Mouse (Mus musculus): ENCODE results near the gene Ap5s1. TPM values are rescaled to one million over a fixed set of nuclear protein-coding genes. Genes with fewer than 3 reads are reported as not detected.

The Ap5s1 gene
- polyA plus RNA-seq, 1 experiment from 2014 or later, result 23.8 TPM

DNA sequence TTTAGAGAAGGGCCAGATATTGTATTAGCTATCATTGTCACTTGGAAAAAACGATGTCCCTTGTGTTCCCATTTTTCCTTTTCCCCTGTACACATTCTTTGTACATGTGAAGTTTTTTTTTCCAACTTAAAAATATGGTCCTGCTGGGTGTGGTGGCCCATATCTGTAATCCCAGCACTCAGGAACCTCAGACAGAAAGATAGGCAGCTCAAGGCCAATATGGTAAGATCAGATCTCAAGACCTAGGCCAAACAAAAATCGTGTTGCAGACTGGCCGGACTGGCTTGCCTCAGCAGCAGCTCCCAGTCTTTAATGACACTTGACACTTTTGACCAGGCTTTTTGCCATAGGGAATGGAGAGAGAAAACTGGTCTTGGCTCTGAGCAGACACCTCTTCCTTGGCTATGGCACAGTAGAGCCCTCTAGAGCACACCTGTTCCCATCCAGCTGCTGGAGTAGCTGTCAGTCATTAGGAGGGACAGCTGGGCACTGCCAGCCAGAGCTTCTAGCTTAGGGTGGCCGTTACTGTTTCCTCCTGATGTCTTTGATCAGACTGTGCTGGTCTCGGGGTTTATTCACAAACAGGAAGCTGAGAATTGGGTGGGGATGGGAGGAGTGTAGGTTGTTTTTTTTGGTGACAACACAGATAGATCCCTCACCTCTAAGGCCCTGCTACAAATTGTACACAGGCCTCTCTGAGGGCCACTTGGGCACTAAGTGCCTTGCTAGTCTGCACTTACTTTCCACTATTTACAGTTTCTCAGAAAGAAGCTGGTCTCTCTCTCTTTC is 17.2 kb upstream of the Ap5s1 start:
- H3K4me1 ChIP-seq (ENCODE audit: control insufficient read depth, insufficient read depth, low read length), result no peaks in the 10 kb centered on the region; the same call in none of the 2 replicates
- WGBS, result 46% methylated on average over 5 of the region's 5 CpGs
- H3K4me2 ChIP-seq (ENCODE audit: low read depth, low read length), result no peak overlapping the region

DNA sequence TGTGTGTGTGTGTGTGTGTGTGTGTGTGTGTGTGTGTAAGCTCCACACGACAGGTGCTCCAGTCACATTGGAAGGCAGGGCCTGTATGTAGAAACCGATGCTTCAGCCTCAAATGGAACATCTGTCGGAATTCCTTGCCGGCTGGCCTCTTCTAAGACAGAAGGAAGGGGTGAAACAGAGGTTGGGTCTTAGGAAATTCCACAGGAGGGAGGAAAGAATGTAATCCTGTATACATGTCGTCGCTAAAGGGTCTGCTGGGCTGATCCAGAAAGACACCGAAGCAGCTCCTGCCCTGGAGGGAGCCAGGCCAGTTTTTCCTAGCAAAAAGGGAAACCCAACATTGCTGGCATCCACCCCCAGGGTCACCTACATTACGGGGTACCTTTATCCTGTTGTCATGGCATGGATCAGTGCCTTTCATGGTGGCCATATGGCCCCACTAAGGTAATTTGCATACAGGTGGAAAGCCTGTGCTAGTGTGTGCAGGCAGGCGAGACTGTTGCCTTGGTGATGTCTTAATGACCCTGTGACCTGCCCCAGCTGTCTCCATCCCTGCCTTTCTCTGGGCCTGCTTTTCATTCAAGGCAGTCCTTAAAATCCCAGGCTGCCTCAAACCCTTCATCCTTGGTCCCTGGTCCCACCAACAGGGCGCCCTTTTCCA is 16.4 kb upstream of the Ap5s1 start:
- no peak overlapping the region for H3K4me2 ChIP-seq (ENCODE audit: low read depth, low read length)
- peak; percentile 57 for DNase-seq (ENCODE audit: low spot score)
- H3K9me3 ChIP-seq (replicated peaks; ENCODE audit: control insufficient read depth, low read length), result no peaks in the 10 kb centered on the region
- H3K4me1 ChIP-seq (ENCODE audit: control insufficient read depth, insufficient read depth, low read length), result no peaks in the 10 kb centered on the region; the same call in none of the 2 replicates
- no peaks in the 10 kb centered on the region; the same call in 1 of the 2 replicates for H3K36me3 ChIP-seq (replicated peaks; ENCODE audit: control insufficient read depth, insufficient read depth, low read depth, low read length)
- peak; percentile 51 for ATAC-seq (replicated peaks; ENCODE audit: insufficient number of reproducible peaks, low FRiP score, low TSS enrichment, low read depth)
- H3K9ac ChIP-seq (replicated peaks; ENCODE audit: low read length), result peak overlapping the region; percentile 28; the same call in 1 of the 2 replicates
- H3K27me3 ChIP-seq (ENCODE audit: control insufficient read depth, insufficient read depth, low read length), result no peaks in the 10 kb centered on the region
- H3K27ac ChIP-seq (replicated peaks; ENCODE audit: low read depth, low read length), result 0 out of 2 replicates have a peak overlapping the region, but pooled peaks have one; percentile 28
- 26% methylated on average over 10 of the region's 10 CpGs for WGBS
- no peak overlapping the region for H3K4me3 ChIP-seq (ENCODE audit: low read depth, low read length)

More for the DNA sequence above, 17.2 kb upstream of the Ap5s1 start:
- no peak for DNase-seq (ENCODE audit: low spot score)
- Histone ChIP-seq H3K36me3 (replicated peaks; ENCODE audit: control insufficient read depth, insufficient read depth, low read depth, low read length) (no peaks in the 10 kb centered on the region; the same call in 1 of the 2 replicates), H3K27ac (replicated peaks; ENCODE audit: low read depth, low read length) (0 out of 2 replicates have a peak overlapping the region, but pooled peaks have one; percentile 25), H3K4me3 (ENCODE audit: low read depth, low read length) (no peak overlapping the region), H3K9me3 (replicated peaks; ENCODE audit: control insufficient read depth, low read length) (no peaks in the 10 kb centered on the region), H3K27me3 (ENCODE audit: control insufficient read depth, insufficient read depth, low read length) (no peaks in the 10 kb centered on the region), H3K9ac (replicated peaks; ENCODE audit: low read length) (peak overlapping the region; percentile 13)
- no peak for ATAC-seq (replicated peaks; ENCODE audit: insufficient number of reproducible peaks, low FRiP score, low TSS enrichment, low read depth)

DNA sequence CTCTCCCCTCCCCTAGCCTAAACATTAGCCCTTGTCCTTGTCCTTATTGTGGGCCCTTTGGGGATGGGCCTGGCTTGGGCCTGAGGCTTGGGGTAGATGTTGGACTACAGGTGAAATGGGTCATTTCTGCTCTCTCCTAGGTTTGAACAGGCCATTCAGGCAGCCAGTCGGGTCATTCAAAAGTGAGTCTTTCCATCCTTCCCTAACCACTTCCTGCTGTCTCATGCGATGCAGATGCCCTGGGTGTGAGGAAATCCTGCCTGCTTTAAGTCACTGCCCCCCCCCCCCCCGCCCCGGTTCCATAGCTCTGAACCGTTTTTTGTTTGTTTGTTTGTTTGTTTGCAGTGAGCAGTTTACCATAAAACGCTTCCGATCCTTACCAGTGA is 15.9 kb upstream of the Ap5s1 start:
- H3K4me3 ChIP-seq (ENCODE audit: low read depth, low read length), result no peak overlapping the region

DNA sequence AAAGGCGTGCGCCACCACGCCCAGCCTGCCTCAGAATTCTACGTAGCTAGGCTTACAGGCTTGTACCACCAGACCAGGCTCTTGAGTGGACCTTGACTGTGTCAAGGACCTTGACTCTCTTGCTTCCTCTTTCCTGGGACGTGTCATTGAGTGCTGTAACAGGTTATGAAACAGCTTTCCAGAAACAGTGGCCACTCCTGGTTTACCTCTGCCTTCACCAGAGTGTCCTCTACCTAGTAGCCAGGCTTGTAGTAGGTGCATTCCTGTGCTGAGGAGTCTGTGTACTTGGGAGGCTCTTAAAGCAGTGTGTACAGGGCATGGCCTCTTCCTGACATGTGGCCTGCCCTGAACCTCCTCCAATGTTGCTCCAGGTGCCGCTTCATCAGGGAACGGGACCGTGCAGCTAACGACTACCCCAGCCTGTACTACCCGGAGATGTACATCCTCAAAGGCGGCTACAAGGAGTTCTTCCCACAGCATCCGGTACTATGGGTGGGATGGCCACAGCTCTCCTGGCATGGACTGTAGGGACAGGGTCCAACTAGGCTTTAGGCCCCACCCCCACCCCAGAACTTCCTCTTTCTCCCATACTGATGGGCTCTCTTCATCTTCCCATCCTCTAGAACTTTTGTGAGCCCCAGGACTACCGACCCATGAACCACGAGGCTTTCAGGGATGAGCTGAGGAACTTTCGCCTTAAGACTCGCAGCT is 10.1 kb upstream of the Ap5s1 start:
- Histone ChIP-seq H3K9ac (replicated peaks; ENCODE audit: low read length) (no peak overlapping the region), H3K4me1 (ENCODE audit: control insufficient read depth, insufficient read depth, low read length) (no peaks in the 10 kb centered on the region), H3K9me3 (replicated peaks; ENCODE audit: control insufficient read depth, low read length) (no peaks in the 10 kb centered on the region), H3K4me3 (ENCODE audit: low read depth, low read length) (no peak overlapping the region), H3K36me3 (replicated peaks; ENCODE audit: control insufficient read depth, insufficient read depth, low read depth, low read length) (no peaks in the 10 kb centered on the region; the same call in 1 of the 2 replicates), H3K4me2 (ENCODE audit: low read depth, low read length) (no peak overlapping the region), H3K27me3 (ENCODE audit: control insufficient read depth, insufficient read depth, low read length) (no peaks in the 10 kb centered on the region), H3K27ac (replicated peaks; ENCODE audit: low read depth, low read length) (no peak overlapping the region)
- DNase-seq (ENCODE audit: low spot score), result no peak
- 93% methylated on average over 16 of the region's 16 CpGs for WGBS
- no peak for ATAC-seq (replicated peaks; ENCODE audit: insufficient number of reproducible peaks, low FRiP score, low TSS enrichment, low read depth)

More for the DNA sequence above, 15.9 kb upstream of the Ap5s1 start:
- 73% methylated on average over 7 of the region's 7 CpGs for WGBS
- ATAC-seq (replicated peaks; ENCODE audit: insufficient number of reproducible peaks, low FRiP score, low TSS enrichment, low read depth), result no peak
- no peaks in the 10 kb centered on the region for H3K27me3 ChIP-seq (ENCODE audit: control insufficient read depth, insufficient read depth, low read length)
- 0 out of 2 replicates have a peak overlapping the region, but pooled peaks have one; percentile 28 for H3K9ac ChIP-seq (replicated peaks; ENCODE audit: low read length)
- H3K9me3 ChIP-seq (replicated peaks; ENCODE audit: control insufficient read depth, low read length), result no peaks in the 10 kb centered on the region
- H3K36me3 ChIP-seq (replicated peaks; ENCODE audit: control insufficient read depth, insufficient read depth, low read depth, low read length), result no peaks in the 10 kb centered on the region; the same call in 1 of the 2 replicates
- H3K4me2 ChIP-seq (ENCODE audit: low read depth, low read length), result no peak overlapping the region
- H3K27ac ChIP-seq (replicated peaks; ENCODE audit: low read depth, low read length), result no peak overlapping the region
- no peaks in the 10 kb centered on the region; the same call in none of the 2 replicates for H3K4me1 ChIP-seq (ENCODE audit: control insufficient read depth, insufficient read depth, low read length)
- no peak for DNase-seq (ENCODE audit: low spot score)

DNA sequence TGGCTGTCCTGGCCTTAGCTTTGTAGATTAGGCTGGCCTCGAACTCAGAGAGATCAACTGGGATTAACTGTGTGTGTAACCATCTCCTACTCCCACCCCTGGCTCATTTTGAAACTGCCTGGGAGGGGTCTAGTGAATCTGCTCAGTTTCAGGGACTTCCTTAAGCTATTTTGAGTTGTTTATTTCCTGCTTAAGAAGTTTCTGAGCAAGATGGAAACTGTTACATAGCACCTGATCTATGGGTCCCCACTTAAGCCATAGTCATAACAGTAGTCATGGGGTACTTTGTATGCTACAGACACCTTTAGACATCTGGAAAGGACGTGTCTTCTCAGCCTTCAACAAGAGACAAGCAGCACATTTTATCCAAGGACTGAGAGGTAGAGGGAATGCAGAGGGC is 6.2 kb upstream of the Ap5s1 start:
- H3K4me3 ChIP-seq (ENCODE audit: low read depth, low read length), result no peak overlapping the region
- H3K27ac ChIP-seq (replicated peaks; ENCODE audit: low read depth, low read length), result no peak overlapping the region
- H3K4me1 ChIP-seq (ENCODE audit: control insufficient read depth, insufficient read depth, low read length), result no peaks in the 10 kb centered on the region
- H3K9me3 ChIP-seq (replicated peaks; ENCODE audit: control insufficient read depth, low read length), result no peaks in the 10 kb centered on the region
- no peak overlapping the region for H3K4me2 ChIP-seq (ENCODE audit: low read depth, low read length)
- H3K27me3 ChIP-seq (ENCODE audit: control insufficient read depth, insufficient read depth, low read length), result no peaks in the 10 kb centered on the region
- DNase-seq (ENCODE audit: low spot score) (no peak), ATAC-seq (replicated peaks; ENCODE audit: insufficient number of reproducible peaks, low FRiP score, low TSS enrichment, low read depth) (no peak)
- WGBS, result 71% methylated on average over 2 of the region's 2 CpGs
- H3K36me3 ChIP-seq (replicated peaks; ENCODE audit: control insufficient read depth, insufficient read depth, low read depth, low read length), result no peaks in the 10 kb centered on the region
- H3K9ac ChIP-seq (replicated peaks; ENCODE audit: low read length), result no peak overlapping the region

DNA sequence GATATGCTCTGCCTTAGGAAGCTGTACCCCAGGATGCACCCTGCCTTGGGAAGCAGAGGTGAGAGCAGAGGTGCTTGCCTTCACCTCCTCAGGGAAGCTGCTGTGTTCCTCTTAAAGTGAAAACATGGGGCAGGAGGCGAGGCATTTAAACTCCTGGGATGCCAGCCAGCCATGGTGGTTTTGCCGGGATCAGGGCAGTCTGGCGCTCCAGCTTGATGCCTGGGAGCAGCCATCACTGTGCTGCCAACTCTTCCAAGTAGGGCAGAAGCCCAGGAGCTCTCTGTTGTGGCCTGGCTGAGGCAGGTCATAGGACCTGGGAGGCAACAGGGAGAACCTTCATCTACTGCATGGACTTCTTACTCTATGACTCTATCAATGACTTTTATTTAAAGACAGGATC is 5.6 kb upstream of the Ap5s1 start:
- ATAC-seq (replicated peaks; ENCODE audit: insufficient number of reproducible peaks, low FRiP score, low TSS enrichment, low read depth) (no peak), DNase-seq (ENCODE audit: low spot score) (no peak)
- H3K27ac ChIP-seq (replicated peaks; ENCODE audit: low read depth, low read length), result no peak overlapping the region
- H3K4me2 ChIP-seq (ENCODE audit: low read depth, low read length), result no peak overlapping the region
- H3K4me3 ChIP-seq (ENCODE audit: low read depth, low read length), result no peak overlapping the region
- H3K36me3 ChIP-seq (replicated peaks; ENCODE audit: control insufficient read depth, insufficient read depth, low read depth, low read length), result no peaks in the 10 kb centered on the region
- H3K27me3 ChIP-seq (ENCODE audit: control insufficient read depth, insufficient read depth, low read length), result no peaks in the 10 kb centered on the region
- H3K4me1 ChIP-seq (ENCODE audit: control insufficient read depth, insufficient read depth, low read length), result no peaks in the 10 kb centered on the region
- 88% methylated on average over 3 of the region's 3 CpGs for WGBS
- H3K9me3 ChIP-seq (replicated peaks; ENCODE audit: control insufficient read depth, low read length), result no peaks in the 10 kb centered on the region
- H3K9ac ChIP-seq (replicated peaks; ENCODE audit: low read length), result no peak overlapping the region

DNA sequence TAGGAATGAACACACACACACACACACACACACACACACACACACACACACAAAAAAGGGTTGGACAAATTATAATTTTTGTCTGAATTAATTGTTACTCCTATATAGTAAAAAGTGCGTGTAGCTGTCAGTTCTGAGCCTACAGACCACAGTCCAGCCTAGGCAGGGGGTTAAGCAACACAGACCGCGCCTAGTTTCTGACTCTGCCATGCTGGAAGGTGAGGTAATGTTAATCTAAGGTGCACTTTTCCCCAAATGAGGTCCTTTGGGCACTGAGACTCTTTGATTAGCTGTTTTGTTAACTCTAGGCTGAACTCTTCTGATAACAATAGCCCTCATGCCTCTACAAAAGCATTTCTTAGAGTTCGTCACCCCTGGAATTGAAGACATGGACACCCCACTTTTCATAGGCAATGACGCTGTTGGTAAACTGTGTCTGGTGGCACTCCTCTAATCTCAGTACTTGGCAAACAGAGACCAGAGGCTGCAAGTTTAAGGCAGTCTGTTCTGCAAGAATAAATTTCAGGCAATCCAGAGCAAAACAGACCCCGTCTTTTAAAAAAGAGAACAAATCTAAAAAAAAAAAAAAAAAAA is 3.0 kb upstream of the Ap5s1 start:
- Histone ChIP-seq H3K36me3 (replicated peaks; ENCODE audit: control insufficient read depth, insufficient read depth, low read depth, low read length) (no peaks in the 10 kb centered on the region), H3K27ac (replicated peaks; ENCODE audit: low read depth, low read length) (no peak overlapping the region), H3K9ac (replicated peaks; ENCODE audit: low read length) (no peak overlapping the region), H3K4me2 (ENCODE audit: low read depth, low read length) (no peak overlapping the region), H3K9me3 (replicated peaks; ENCODE audit: control insufficient read depth, low read length) (no peaks in the 10 kb centered on the region), H3K27me3 (ENCODE audit: control insufficient read depth, insufficient read depth, low read length) (no peaks in the 10 kb centered on the region), H3K4me3 (ENCODE audit: low read depth, low read length) (no peak overlapping the region), H3K4me1 (ENCODE audit: control insufficient read depth, insufficient read depth, low read length) (no peaks in the 10 kb centered on the region)
- WGBS, result 83% methylated on average over 6 of the region's 6 CpGs
- no peak for ATAC-seq (replicated peaks; ENCODE audit: insufficient number of reproducible peaks, low FRiP score, low TSS enrichment, low read depth)
- DNase-seq (ENCODE audit: low spot score), result no peak
